Mouse (Mus musculus) left cerebral cortex, adult 2 months (tissue): Measurements from ENCODE around the gene Tspear. TPM values are rescaled to one million over a fixed set of nuclear protein-coding genes. Genes with fewer than 3 reads are reported as not detected.
"Not testable (repeated sequence)": the region's sequence is repeated elsewhere in the genome, so short reads cannot be mapped to it uniquely, and the experiment has no call there.

Experiments
- DNase-seq, 2 experiments: peaks; one replicate each; pipeline ENCODE4 v3.0.0; 2021 to 2022; ENCODE audit warnings: low spot score in 2 of 2, mixed read lengths in 1 of 2; ENCODE audit errors: extremely low spot score in 1 of 2
- H3K27ac ChIP-seq: fragments of 200-600 bp; 2 replicates; pipeline ENCODE4 v1.8.1; 2022
- H3K4me3 ChIP-seq: fragments of 200-600 bp; 2 replicates; pipeline ENCODE4 v1.8.1; 2022
- CTCF ChIP-seq: fragments of 200-600 bp; IDR thresholded peaks from 2 replicates; pipeline ENCODE4 v1.8.1; 2022; ENCODE audit warnings: antibody characterized with exemption, mild to moderate bottlenecking, moderate library complexity
- intact Hi-C: fragments of 180-260 bp; cut with DNase I; formaldehyde crosslinking; loops from one replicate; pipeline ENCODE4 v1.15.1; 2025
- total RNA-seq, 2 experiments: library from RNA; stranded (reverse); gene quantifications; 2 replicates each; pipeline ENCODE4 v1.2.3; 2021

Tspear gene
- total RNA-seq, 2 experiments from 2014 or later = 0.18 to 0.21 TPM

GRCm38 (mm10) chr10:77724855-77725254 is 38.5 kb downstream of the Tspear start:
- intact Hi-C loops = loop anchor here (5.0 kb wide), 1 partner anchor 152 kb away; no protein-coding TSS in a partner anchor
- no peak; the same call in 1 of the 2 replicates for TF ChIP-seq CTCF
- no peak for DNase-seq
- Histone ChIP-seq H3K4me3 (no peak overlapping the region), H3K27ac (no peak overlapping the region)

GRCm38 (mm10) chr10:77726186-77726585 is 39.8 kb downstream of the Tspear start, which contains the start of gene Gm10100:
Gm10100 (plus strand) TSS chr10:77726486.
- DNase-seq = no peak
- no peak within 1 kb of the TSS for H3K4me3 ChIP-seq
- no peak within 1 kb of the TSS for H3K27ac ChIP-seq
- intact Hi-C loops = no loop called here
- TF ChIP-seq CTCF = no peak

- intact Hi-C loops = no loop called here
- no peak for DNase-seq
- no peak overlapping the region for H3K27ac ChIP-seq
- H3K4me3 ChIP-seq = no peak overlapping the region
- peak; percentile 27 for TF ChIP-seq CTCF
Observed at GRCm38 (mm10) chr10:77728280-77728679, 41.9 kb downstream of the Tspear start.

GRCm38 (mm10) chr10:77729241-77729640 is 42.9 kb downstream of the Tspear start:
- DNase-seq = no peak
- H3K4me3 ChIP-seq = no peak overlapping the region
- no peak overlapping the region for H3K27ac ChIP-seq
- intact Hi-C loops = no loop called here
- peak; percentile 30 for TF ChIP-seq CTCF

GRCm38 (mm10) chr10:77735928-77736327 is 49.6 kb downstream of the Tspear start:
- no peak for DNase-seq
- no peak for TF ChIP-seq CTCF
- intact Hi-C loops = no loop called here
- H3K4me3 ChIP-seq = no peak overlapping the region
- H3K27ac ChIP-seq = no peak overlapping the region

- H3K27ac ChIP-seq = no peak overlapping the region
- no peak for DNase-seq
- no peak for TF ChIP-seq CTCF
- no peak overlapping the region for H3K4me3 ChIP-seq
- intact Hi-C loops = no loop called here
Observed at GRCm38 (mm10) chr10:77738929-77739328, 52.6 kb downstream of the Tspear start.

- DNase-seq, H3K27ac ChIP-seq, intact Hi-C loops: not testable (repeated sequence)
Observed at GRCm38 (mm10) chr10:77741924-77742688, 55.7 kb downstream of the Tspear start, which contains the start of gene Gm18596. Gm18596 (minus strand) TSS chr10:77742638.

GRCm38 (mm10) chr10:77750686-77751085 is 64.3 kb downstream of the Tspear start:
- H3K27ac ChIP-seq, H3K4me3 ChIP-seq, DNase-seq, intact Hi-C loops: not testable (repeated sequence)

More at GRCm38 (mm10) chr10:77741924-77742688, 55.7 kb downstream of the Tspear start, which contains the start of gene Gm18596:
- H3K4me3 ChIP-seq = not testable (repeated sequence)

- H3K4me3 ChIP-seq, intact Hi-C loops, DNase-seq, H3K27ac ChIP-seq: not testable (repeated sequence)
Observed at GRCm38 (mm10) chr10:77751254-77751653, 64.9 kb downstream of the Tspear start, which contains the start of gene Gm9736. Gm9736 (minus strand) TSS chr10:77751354.

- H3K27ac ChIP-seq, H3K4me3 ChIP-seq, DNase-seq, intact Hi-C loops: not testable (repeated sequence)
Observed at GRCm38 (mm10) chr10:77752312-77752711, 65.9 kb downstream of the Tspear start.

- H3K27ac ChIP-seq = no peak overlapping the region
- DNase-seq = no peak
- H3K4me3 ChIP-seq = no peak overlapping the region
- intact Hi-C loops = no loop called here
- TF ChIP-seq CTCF = no peak; the same call in 1 of the 2 replicates
Observed at GRCm38 (mm10) chr10:77753448-77753847, 67.1 kb downstream of the Tspear start.

GRCm38 (mm10) chr10:77759582-77759981 is 73.2 kb downstream of the Tspear start, which contains the start of gene Gm3233:
Gm3233 (minus strand) TSS chr10:77759682.
- H3K27ac ChIP-seq, intact Hi-C loops, DNase-seq, H3K4me3 ChIP-seq: not testable (repeated sequence)

GRCm38 (mm10) chr10:77769727-77770126 is 83.4 kb downstream of the Tspear start:
- DNase-seq = no peak
- TF ChIP-seq CTCF = no peak
- Histone ChIP-seq H3K27ac (no peak overlapping the region), H3K4me3 (no peak overlapping the region)
- intact Hi-C loops = no loop called here

GRCm38 (mm10) chr10:77771225-77771624 is 84.9 kb downstream of the Tspear start, which contains the start of gene Gm3238:
Gm3238 (minus strand) TSS chr10:77771325.
- H3K27ac ChIP-seq, intact Hi-C loops, DNase-seq, H3K4me3 ChIP-seq: not testable (repeated sequence)

GRCm38 (mm10) chr10:77772142-77772541 is 85.8 kb downstream of the Tspear start:
- H3K4me3 ChIP-seq, H3K27ac ChIP-seq, intact Hi-C loops, DNase-seq: not testable (repeated sequence)

GRCm38 (mm10) chr10:77776844-77777243 is 90.5 kb downstream of the Tspear start, which contains the start of gene Gm7138:
Gm7138 (minus strand) TSS chr10:77776944.
- DNase-seq, H3K27ac ChIP-seq, intact Hi-C loops, H3K4me3 ChIP-seq: not testable (repeated sequence)

GRCm38 (mm10) chr10:77782442-77782841 is 96.1 kb downstream of the Tspear start, which contains the start of gene Gm3250:
Gm3250 (minus strand) TSS chr10:77782542.
- H3K27ac ChIP-seq, DNase-seq, intact Hi-C loops, H3K4me3 ChIP-seq: not testable (repeated sequence)
